Mouse (Mus musculus) testis, adult 2 months (tissue): Measurements from ENCODE around the gene Tuba8. TPM values are rescaled to one million over a fixed set of nuclear protein-coding genes. Genes with fewer than 3 reads are reported as not detected.

Experiments used
- H3K27ac ChIP-seq: fragments of 200-500 bp; 2 replicates; pipeline ENCODE4 v1.5.1; 2012; ENCODE audit warnings: low read depth, low read length; ENCODE audit not compliant: control insufficient read depth, insufficient read depth
- H3K27me3 ChIP-seq: fragments of 200-500 bp; 2 replicates; pipeline ENCODE4 v1.6.1; 2012; ENCODE audit warnings: mild to moderate bottlenecking, low read length, moderate library complexity; ENCODE audit not compliant: control insufficient read depth, insufficient read depth
- H3K36me3 ChIP-seq: fragments of 200-500 bp; 2 replicates; pipeline ENCODE4 v1.6.1; 2012; ENCODE audit warnings: mild to moderate bottlenecking, low read length; ENCODE audit not compliant: control insufficient read depth, insufficient read depth
- H3K4me1 ChIP-seq: fragments of 200-500 bp; 2 replicates; pipeline ENCODE4 v1.6.1; 2012; ENCODE audit warnings: low read length; ENCODE audit not compliant: control insufficient read depth, insufficient read depth
- H3K4me3 ChIP-seq: fragments of 200-500 bp; 2 replicates; pipeline ENCODE4 v1.5.1; 2012; ENCODE audit warnings: low read depth, mild to moderate bottlenecking, low read length, moderate library complexity, mixed read lengths; ENCODE audit not compliant: control insufficient read depth
- CTCF ChIP-seq: fragments of 200-500 bp; IDR thresholded peaks from 2 replicates; pipeline ENCODE4 v1.5.1; 2012; ENCODE audit warnings: low read depth, mild to moderate bottlenecking, inconsistent platforms, low read length, moderate library complexity; ENCODE audit not compliant: control insufficient read depth, insufficient read depth, insufficient replicate concordance
- POLR2A ChIP-seq: fragments of 200-500 bp; IDR thresholded peaks from 2 replicates; pipeline ENCODE4 v1.6.1; 2012; ENCODE audit warnings: low read depth, mild to moderate bottlenecking, inconsistent platforms, low read length, moderate library complexity; ENCODE audit not compliant: control insufficient read depth
- polyA plus RNA-seq: library from polyadenylated mRNA; depleted of rRNA; stranded (reverse); fragments of >200 nt; gene quantifications from 2 replicates; pipeline ENCODE4 v1.2.3, GENCODE M21; 2012

The Tuba8 gene
- polyA plus RNA-seq, 1 experiment: 160 TPM

DNA sequence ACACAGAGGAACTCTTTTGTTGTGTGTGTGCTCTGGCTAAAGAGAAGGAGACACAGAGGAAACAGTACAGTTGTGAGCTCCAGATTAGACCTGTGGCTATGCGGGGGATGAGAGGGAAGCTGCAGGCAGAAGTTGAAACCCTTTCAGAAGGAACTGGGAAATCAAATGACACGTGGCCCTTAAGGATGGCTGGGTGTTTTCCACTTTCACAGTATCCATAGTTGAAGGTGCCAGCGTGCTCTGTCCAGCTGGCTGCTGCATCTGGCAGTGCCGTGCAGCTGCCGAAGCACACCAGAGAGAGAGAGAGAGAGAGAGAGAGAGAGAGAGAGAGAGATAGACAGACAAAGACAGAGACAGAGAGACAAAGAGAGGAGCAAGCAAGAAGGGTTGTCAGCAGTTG lies 40.8 kb downstream of the Tuba8 start:
- Histone ChIP-seq H3K4me1 (peaks cover 3% of the 10 kb centered on the region), H3K27ac (no peak overlapping the region), H3K4me3 (no peak overlapping the region), H3K27me3 (no peaks in the 10 kb centered on the region), H3K36me3 (no peaks in the 10 kb centered on the region)
- TF ChIP-seq POLR2A: no peak
- TF ChIP-seq CTCF: no peak

GRCm38 (mm10) chr6:121260548-121260947 lies 50.1 kb downstream of the Tuba8 start:
- Histone ChIP-seq H3K27ac (no peak overlapping the region), H3K4me3 (no peak overlapping the region), H3K36me3 (no peaks in the 10 kb centered on the region), H3K4me1 (peaks cover 3% of the 10 kb centered on the region), H3K27me3 (no peaks in the 10 kb centered on the region)
- TF ChIP-seq POLR2A (no peak), CTCF (peak; percentile 30; the same call in 1 of the 2 replicates)

DNA sequence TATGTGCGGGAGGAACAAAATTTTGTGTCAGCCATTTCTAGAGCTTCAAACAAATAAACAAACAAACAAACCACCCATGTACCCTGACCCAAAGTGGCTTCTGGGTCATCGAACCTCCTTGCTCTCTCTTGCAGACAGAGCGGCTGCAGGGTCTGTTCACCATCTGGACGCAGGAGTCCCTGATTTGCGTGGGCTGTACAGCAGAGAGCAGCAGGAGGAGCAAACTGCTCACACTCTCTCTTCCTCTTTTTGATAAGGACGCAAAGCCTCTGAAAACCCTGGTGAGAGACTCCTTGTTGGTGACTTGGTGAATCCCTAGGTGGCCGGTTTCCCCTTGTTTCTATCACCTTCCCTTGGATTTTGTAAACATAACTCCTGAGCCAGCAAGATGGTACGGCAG lies 50.7 kb downstream of the Tuba8 start:
- Histone ChIP-seq H3K36me3 (no peaks in the 10 kb centered on the region), H3K4me3 (no peak overlapping the region), H3K27me3 (no peaks in the 10 kb centered on the region), H3K4me1 (no peaks in the 10 kb centered on the region), H3K27ac (no peak overlapping the region)
- TF ChIP-seq CTCF (no peak), POLR2A (no peak)

DNA sequence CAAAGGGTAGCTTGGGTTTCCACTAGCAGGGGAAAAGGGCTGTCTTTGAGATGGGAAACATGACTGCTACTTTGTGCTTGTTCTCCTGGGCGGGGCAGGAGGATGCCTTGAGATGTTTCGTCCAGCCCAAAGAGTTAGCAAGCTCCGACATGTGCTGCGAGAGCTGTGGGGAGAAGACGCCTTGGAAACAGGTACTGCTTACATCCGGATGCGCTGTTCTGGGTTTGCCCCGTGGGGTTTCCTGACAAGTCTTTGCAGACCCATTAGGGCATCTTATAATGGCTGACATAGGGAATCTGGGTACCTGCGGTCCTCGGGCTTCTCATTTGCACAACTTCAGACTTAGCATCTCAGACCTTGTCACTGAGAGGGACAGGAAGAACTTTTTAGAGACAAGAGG lies 51.5 kb downstream of the Tuba8 start:
- TF ChIP-seq CTCF: no peak
- no peak for TF ChIP-seq POLR2A
- H3K36me3 ChIP-seq: no peaks in the 10 kb centered on the region
- no peak overlapping the region for H3K27ac ChIP-seq
- no peak overlapping the region for H3K4me3 ChIP-seq
- no peaks in the 10 kb centered on the region for H3K27me3 ChIP-seq
- H3K4me1 ChIP-seq: no peaks in the 10 kb centered on the region

DNA sequence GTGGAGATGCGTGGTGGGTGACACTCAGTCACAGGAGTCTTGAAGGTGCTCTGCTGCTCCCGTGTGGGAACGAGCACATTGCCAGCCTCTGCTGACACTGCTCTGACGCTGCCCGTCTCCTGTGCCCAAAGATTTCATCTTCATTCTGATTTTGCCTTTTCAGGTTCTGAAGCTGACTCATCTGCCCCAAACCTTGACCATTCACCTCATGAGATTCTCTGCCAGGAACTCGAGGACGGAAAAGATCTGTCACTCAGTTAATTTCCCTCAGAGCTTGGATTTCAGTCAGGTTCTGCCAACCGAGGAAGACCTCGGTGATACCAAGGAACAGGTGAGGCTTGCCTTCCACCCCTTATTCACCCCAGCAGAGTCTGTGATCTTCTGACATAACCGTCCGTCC lies 52.0 kb downstream of the Tuba8 start:
- H3K36me3 ChIP-seq: no peaks in the 10 kb centered on the region
- H3K27ac ChIP-seq: no peak overlapping the region
- no peaks in the 10 kb centered on the region for H3K4me1 ChIP-seq
- no peak for TF ChIP-seq CTCF
- TF ChIP-seq POLR2A: no peak
- H3K4me3 ChIP-seq: no peak overlapping the region
- no peaks in the 10 kb centered on the region for H3K27me3 ChIP-seq

DNA sequence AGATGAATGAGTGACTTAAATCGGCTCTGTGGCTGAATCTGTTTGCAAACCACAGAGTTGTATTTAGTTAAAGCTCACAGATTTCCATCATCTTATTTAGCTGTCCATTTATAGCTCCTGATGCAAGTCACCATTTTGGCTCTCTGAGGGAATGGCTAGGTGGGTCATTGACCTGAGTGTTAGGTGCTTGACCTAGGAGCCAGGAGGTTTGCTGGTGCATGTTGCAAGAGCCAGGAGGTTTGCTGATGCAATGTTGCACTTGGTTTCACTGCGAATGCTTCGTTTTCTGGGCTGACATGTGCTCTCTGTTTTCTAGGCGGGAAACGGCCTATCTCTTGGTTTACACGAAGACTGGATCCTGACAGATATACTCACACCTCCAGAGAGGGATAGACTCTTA lies 59.7 kb downstream of the Tuba8 start:
- TF ChIP-seq CTCF (no peak), POLR2A (no peak)
- H3K4me3 ChIP-seq: no peak overlapping the region
- H3K4me1 ChIP-seq: peaks cover 4% of the 10 kb centered on the region

GRCm38 (mm10) chr6:121271707-121272074 lies 61.2 kb downstream of the Tuba8 start:
- no peaks in the 10 kb centered on the region for H3K27me3 ChIP-seq
- no peak overlapping the region for H3K4me3 ChIP-seq
- TF ChIP-seq POLR2A (no peak), CTCF (no peak)
- H3K4me1 ChIP-seq: peaks cover 4% of the 10 kb centered on the region
- no peaks in the 10 kb centered on the region for H3K36me3 ChIP-seq
- H3K27ac ChIP-seq: no peak overlapping the region

More for the DNA sequence above, 59.7 kb downstream of the Tuba8 start:
- H3K36me3 ChIP-seq: no peaks in the 10 kb centered on the region
- H3K27ac ChIP-seq: no peak overlapping the region
- H3K27me3 ChIP-seq: no peaks in the 10 kb centered on the region

- H3K4me1 ChIP-seq: peaks cover 4% of the 10 kb centered on the region
- H3K4me3 ChIP-seq: peak overlapping the region; percentile 52
- TF ChIP-seq CTCF: peak; percentile 49; the same call in 1 of the 2 replicates
- TF ChIP-seq POLR2A: no peak
- H3K36me3 ChIP-seq: no peaks in the 10 kb centered on the region
- H3K27ac ChIP-seq: peak overlapping the region; percentile 12; the same call in 1 of the 2 replicates
- no peaks in the 10 kb centered on the region for H3K27me3 ChIP-seq
Observed at GRCm38 (mm10) chr6:121272075-121272800, 61.7 kb downstream of the Tuba8 start.
